Mouse (Mus musculus): Measurements from ENCODE around the gene Sumo1.
"Not testable (repeated sequence)": the region's sequence is repeated elsewhere in the genome, so short reads cannot be mapped to it uniquely, and the experiment has no call there.

Sumo1 gene

DNA sequence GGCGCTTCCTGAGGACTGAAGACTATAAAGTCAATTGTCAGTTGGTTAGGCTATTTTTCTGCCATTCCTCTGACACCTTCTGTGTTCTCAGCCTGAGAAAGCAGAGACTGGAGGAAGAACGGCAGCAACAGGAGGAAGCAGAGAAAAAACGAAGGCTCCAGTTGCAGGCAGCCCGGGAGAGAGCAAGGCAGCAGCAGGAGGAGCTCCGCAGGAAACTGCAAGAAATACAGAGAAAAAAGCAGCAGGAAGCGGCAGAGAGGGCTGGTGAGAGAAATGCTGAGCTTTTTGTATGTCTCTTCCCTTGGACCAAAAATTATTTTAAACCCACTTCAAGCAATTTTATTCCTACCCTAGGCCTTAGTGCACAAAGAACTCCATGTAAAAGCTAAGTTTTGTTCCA lies 37.6 kb downstream of the Sumo1 start:
- peak; percentile 16 to 19 for DNase-seq

DNA sequence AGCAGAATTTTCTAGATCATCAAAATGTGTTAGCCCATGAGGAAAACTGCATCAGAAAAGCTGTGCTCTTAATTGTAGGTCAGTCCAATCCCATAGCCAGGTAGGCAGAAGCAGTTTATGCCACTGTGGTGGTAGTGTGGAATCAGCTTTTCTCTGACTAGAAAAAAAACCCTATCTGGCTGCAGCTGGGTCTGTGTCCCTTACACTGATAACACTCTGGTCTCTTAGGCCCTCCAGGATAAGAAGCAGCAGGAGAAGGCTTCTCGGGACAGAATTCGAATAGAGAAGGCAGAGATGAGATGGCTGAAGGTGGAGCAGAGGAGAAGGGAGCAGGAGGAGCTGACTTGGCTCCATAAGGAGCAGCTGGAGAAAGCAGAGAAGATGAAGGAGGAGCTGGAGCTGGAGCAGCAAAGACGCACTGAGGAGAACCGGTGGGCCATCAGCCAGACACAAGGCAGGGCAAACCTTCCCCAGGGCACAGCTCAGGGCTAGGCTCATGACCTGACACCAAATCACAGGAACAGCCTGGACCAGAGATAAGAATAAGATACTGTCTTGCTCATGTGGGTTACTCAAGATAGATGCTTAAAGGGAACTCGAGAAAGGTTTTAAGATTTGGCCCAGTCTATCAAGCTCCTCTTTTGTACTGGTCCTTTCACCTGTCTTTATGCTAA lies 38.5 kb downstream of the Sumo1 start:
- DNase-seq, result no peak

DNA sequence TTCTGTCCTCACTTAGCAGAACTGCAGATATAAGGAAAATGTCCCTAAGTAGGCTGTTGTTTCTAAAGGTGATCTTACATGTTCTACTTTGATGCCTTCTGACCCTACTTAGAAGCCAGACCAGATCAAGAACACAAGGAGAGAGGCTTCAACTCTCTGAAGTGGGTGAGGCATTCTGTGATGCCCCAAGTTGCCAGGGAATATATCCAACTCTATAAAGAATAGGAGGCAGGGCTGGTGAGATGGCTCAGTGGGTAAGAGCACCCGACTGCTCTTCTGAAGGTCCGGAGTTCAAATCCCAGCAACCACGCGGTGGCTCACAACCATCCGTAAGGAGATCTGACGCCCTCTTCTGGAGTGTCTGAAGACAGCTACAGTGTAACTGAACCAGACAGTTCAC lies 40.3 kb downstream of the Sumo1 start:
- DNase-seq, result not testable (repeated sequence)

DNA sequence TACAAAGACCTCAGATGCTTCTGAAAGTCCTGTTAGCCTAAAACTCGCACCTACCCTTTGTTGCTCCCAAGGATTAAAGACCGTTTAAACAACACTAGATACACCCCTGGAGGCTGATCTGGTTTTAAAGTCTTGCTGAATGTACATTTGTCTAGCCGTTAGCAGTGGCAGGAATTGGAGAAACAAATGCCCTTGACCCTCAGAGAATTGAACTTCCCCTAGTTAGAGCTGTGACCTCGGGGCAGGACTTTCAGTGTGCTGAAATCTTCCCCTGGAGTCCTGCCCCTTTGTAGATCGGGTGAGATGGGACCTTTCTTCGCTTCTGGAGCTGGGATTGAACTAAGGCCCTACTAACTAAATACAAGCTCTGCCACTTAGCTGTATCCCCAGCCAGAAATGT lies 41.4 kb downstream of the Sumo1 start:
- DNase-seq, result no peak

DNA sequence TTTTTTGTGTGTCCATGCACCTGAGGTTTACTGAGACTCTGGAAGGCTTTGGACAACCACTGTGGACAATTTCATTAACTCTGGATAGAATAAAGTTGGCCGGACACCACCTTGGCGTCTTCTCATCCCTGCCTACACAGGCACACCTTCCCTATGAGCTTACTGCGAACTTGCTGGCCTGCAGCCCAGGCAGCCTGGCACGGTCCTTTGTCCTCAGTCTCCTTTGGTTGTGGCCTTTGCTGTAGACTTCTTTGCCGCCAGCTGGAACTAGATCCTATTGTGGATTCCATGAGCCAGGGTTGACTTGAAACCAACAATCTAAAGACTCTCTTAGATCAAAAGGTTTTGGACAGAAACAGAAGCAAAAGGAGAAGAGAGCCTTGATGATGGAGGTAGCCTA lies 45.2 kb downstream of the Sumo1 start:
- DNase-seq, result no peak

DNA sequence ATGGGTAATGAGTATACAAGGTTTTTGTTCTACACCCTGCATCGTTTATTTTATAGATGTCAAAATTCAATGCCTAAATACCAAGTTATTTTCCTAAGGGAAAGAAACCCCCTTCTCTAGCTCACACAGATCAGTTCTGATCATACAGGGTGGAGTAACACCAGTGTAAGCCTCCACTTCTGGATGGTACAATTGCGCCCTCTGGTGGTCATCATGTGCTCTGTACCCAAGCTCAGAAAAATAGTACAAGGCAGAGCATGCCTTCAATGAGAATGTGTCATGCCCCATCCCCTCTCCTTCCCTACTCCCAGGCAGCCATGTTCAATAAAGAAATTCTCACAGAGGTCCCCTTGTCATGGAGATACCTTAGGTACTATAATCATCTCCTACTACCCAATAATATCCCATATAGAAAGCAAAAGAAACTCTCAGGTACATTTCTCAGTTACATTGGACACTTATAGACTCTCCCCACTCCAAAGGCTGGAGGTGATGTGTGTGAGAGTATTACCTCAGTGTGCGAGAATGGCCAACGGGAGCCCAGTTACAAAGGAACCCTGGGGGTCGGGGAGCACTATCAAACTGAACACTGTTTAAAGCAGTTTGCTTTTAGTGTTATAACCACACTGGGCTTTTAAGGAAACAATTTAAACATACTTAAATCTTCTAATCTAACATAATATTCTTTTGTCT lies 47.2 kb downstream of the Sumo1 start:
- peak; percentile 81 to 82 for DNase-seq

DNA sequence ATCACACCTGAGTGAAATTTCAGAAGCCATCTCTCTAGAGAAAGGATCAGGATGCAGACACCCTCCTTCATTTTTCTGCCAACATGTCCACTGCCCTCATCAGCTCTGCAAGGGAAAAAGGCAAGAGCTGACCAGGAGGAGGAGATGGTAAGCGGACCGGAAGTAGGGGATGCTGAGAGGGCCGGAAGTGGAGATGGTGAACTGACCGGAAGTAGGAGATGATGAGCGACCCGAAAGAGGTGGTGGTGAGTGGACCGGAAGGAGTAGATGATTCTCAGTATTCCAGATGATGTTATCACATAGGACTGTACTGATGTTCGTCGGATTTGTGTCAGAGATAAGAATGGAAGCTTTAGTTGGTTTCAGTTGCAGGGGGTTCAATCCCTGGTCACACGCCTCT lies 51.4 kb downstream of the Sumo1 start:
- no peak for DNase-seq

DNA sequence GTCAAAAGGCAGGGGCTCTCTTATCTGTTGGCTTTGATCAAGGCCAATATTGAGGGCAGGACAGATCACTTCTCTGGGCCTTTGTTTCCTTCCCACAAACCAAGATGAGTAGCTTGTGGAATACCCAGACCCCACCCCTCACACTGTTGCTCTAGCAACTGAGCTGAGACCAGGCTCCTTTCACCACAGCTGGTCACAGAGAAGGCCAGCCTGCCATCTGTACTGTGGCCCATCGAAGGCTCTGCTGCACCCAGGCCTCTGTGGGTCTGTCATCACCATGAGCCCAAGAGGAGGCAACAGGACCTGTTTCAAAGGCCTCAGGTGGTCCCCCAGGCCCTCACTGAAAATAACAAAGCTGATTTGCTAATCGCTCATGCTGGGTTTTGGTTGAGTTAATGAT lies 55.6 kb downstream of the Sumo1 start:
- no peak for DNase-seq

DNA sequence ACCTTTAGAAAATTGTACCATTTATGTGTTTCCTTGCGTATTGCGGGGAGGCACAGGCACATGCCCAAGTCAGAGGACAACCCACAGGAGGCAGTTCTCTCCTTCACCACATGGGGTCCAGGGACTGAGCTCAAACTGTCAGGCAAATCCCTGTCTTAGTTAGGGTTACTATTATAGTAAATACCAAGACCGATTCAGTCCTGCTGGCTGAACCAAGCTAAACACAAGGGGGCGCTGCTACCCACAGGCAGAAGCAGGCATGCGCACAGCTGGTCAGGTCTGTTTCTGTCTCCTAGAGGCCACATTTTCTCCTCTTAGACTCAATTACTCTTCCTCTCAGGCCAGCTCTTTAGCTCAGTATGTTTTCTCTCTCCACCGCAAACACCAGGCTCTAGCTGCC lies 56.8 kb downstream of the Sumo1 start:
- DNase-seq, result peak; percentile 85 to 88

DNA sequence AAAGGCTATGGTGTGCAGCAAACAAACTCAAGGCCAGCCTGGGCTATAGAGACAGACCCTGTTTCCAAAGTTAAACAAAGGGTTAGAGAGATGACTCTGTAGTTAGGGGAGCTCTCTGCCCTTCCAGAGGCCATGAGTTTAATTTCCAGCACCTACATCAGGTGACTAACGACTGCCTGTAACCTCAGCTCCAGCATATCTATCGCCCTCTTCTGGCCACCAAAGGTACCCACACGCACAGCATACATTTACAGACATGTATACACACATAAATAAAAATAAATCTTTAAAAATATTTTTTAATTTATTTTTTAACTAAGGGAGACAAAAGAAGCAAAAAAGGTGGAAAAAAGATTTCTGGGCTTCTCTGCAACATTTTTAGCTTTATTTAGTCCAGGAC lies 59.7 kb downstream of the Sumo1 start:
- no peak for DNase-seq

DNA sequence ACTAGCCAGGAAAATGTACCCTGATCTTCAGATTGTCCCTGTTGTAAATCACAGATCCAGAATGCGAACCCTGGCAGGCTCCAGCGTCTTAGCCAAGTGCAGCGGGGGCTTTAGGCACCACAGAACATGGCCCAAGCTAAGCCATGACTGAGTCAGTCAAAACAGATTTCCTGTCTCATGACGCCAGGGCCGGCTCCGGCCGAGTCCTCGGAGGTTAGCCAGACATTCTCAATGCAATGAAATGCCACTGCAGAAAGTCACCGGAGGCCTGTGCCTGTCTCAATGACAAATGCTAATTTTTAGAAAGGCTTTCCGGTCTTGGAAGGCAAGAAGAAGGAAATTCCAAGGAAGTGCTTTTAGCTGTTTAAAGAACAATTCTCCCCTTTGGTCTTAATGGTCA lies 60.7 kb downstream of the Sumo1 start:
- DNase-seq, result peak; percentile 70 to 80

DNA sequence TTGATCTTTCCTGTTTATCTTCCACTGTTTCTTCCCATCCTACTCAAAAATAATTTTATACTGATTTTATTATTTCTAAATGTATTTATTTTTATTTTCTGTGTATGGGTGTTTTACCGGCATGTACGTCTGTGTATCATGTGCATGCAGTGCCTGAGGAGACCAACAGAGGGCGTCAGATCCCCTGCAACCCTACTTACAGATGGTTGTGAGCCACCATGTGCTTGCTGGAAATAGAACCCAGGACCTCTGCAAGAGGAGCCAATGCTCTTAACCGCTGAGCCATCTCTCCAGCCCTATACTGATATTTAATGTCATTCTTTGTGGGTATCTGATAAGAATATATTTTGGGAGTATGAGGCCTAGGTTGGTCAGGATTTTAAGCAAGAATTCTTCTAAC lies 61.2 kb downstream of the Sumo1 start:
- peak; percentile 31 to 48 for DNase-seq

DNA sequence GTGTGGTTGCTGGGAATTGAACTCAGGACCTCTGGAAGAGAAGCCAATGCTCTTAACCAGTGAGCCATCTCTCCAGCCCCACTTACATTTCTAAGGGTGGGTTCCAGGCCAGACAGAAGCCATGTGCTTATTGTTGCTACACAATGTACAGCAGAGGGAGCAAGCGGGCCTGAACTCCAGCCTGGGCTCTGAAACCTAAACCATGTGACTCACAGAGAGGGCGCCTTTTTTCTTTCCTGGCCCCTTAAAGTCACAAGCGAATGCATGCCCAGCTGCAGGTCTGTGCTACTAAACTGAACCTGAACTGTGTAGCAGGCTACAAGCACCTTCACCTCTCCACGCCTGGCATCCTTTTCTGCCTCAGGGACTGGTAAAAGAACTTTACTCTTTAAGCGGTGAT lies 61.7 kb downstream of the Sumo1 start:
- DNase-seq, result peak; percentile 14 to 28

DNA sequence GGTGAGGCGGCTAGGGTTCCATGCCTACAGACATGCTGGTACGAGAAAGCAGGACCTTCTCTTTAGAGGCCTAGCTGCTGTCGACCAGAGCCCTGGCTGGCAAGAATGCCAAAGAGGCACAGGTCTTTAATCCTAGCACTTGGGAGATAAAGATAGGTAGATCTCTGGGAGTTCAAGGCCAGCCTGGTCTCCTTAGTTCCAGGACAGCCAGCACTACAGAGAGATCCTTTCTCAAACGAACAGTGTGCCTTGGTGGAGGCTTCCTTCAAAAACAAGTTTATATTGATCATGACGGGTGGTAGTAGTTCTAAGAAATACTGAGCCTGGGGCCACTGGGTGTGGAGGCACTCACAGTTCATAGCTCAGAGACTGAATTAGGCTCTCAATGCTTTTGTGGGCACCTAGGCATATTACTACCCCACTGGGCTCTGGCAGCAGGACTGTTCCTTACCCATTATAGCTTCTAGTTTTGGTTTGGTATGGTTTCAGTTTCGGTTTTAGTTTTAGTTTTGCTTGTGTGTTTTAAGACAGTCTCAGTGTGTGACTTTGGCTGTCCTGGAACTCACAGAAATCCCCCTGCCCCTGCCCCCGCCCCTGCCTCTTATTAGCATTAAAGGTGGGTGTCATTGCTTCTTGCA lies 62.4 kb downstream of the Sumo1 start:
- no peak for DNase-seq

DNA sequence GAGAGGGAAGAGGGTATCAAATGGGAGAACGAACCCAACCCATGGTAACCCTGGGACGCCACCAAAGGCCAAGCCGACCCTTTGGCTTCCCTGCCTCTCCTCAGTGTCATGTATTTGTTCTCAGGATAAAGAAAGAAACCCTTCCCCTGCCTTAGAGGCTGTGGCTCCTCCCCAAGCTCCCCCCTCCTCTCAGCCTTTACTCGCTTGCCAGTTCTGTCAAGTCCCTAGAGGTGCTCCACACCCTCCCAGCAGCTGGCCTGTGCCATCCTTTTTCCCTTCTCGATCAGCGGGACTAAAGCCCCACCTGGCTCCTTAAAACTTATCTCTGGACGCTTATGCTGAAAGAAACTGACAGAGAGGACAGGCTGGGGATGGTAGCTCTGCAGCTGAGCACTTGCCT lies 63.6 kb downstream of the Sumo1 start:
- no peak for DNase-seq

DNA sequence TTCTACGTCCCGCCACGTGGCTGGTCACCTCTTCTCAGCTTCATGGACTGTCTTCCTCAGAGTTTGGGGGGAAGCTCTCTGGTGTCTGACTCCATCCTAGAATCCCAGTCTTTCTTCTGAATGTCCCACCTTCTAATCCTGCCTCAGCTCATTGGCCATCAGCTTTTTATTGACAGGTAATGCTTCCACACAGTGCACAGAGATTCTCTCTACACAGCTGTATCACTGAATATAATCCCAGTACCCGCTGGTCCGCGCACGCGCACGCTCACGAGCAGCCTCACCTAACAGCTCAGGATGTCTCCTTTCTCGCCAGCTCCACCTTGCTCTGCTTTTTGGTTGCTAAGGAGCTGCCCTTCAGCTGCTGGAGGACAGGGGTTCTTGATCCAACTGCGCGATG lies 64.2 kb downstream of the Sumo1 start:
- no peak for DNase-seq

DNA sequence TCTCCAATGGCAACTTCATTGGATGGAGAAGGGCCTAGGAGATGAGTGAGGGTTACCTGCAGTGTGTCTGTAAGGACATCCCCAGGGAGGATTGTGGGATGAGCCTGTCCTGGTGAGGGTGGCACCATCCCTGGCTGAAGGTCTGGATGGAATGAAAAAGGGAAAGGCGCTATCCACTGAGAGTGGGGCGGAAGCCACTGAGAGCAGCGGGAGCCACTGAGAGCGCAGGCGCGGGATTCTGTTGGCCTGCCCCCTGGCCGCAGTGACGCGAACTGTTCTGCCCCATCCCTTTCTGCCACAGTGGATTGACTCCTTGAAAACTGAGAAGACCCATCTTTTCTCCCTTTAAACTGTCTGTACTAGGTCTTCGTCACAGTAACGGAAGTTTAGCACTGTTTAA lies 66.7 kb downstream of the Sumo1 start:
- peak; percentile 50 to 60 for DNase-seq

DNA sequence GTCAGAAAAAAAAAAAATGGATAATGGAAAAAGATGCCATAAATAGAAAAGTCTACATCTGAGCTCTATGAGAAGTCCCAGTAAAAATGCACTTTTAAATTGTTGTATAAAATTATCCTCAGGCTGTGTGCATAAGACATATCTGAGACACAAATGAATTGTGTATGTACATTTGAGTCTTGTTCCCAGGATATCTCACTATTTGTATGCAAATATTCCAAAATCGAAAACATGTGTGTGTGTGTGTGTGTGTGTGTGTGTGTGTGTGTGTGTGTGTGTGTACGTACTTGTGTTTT lies 67.3 kb downstream of the Sumo1 start:
- no peak for DNase-seq

DNA sequence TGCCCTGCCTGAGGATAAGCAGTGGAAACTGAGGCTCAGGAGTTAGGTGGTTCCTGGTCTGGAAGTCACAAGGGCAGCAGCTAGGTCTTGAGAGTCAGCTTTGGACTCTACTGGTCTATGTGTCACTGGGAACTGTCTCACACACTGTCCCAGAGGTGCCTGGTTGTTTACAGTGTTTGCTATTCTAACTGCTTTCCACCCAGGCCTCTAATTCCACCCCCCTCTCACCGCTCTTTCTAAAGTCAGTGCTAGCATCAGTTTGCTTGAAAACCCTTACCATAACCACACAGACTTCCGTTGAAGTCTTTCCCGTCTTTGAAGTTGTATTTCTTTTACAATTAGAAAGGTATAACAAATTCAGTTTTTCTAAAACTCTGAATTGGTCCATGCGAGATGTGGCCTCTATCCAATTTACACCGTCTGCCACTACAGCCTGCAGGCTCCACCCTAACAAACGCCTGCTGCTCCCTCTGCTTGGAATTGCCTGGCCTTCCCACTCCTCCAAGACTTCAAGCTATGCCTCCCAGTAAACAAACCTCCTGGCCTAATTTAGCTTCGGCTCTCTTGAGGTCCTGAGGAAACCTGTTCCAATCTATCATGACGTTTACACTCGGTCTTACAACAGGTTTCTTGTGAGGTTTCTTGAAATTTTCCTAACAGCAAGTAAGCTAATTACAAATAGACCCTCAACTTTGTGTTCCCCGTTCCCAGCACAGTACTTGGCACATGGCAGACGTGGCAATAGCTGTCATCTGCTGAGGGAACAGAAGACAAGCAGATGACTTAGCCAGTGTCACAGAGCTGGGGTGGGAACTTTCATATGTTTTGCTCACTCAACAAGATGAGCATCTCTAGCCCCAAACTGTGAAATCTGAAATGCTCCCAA lies 67.9 kb downstream of the Sumo1 start:
- no peak for DNase-seq

DNA sequence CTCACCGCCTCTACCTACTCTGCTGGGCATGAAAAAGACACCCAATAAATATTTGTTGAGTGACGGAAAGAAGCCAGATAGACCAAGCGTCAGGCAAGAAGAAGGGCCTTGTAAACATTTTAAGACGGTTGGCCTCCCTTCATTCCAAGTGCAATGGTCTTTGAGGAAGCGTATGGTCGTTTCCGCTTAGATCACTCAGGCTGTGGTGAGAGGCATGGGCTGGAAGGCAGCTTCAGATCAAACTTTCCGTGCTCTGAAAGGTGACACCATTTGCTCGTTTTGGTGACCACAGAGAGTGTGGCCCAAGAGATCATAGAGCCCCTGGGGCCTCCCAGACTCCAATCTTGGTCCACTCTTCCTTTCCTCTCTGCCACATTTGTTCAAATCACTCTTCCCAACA lies 75.0 kb downstream of the Sumo1 start:
- no peak for DNase-seq

DNA sequence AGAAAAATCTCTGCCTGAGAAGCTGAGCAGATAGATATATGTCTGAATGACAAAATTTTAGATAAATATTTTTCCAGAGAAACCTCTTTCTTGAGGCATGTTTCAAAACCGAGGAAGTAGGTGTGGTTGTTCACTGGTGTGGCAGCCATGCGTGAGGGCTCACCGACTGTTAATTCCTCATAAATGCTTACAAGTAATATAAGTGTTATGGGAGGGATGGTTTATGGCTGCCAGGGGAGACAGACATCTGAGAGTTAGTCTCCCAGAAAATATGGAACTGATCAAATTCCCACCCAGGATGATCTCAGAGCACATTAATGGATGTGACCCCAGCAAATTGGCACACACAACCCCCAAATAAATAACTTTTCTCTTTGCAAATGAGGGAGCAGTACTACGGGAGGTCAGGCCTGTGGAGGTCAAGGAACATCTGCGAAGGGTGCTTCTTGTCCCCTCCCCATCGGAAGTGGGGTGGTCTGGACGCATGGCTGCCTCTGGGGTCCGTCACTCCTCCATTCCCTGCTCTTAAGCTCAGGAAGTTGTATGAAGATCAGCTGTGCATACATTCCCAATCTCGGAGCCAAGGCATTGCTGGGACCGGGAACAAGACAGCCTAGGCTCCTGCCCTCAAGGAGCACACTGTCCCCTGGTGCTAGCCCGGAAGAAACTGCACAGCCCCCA lies 75.9 kb downstream of the Sumo1 start:
- peak; percentile 70 to 79 for DNase-seq

DNA sequence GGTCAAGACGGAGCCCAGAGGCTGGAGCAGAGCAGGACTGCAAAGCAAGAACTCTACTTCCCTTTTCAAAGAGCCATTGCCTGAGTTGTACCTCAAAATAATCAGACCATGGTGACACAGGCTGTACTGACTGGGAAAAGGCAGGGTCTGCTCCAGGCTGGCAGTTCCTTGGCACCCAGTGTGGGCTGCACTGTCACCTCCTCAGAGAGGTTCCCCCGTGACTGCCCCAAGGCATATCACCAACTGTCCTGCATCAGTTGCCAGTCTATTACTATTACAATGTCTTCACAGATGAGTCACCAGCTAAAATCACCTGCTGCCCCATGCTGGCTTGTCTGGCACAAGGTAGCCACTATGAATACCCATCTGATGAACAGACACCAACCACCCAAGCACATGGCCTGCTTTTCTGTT lies 77.0 kb downstream of the Sumo1 start:
- DNase-seq, result no peak

DNA sequence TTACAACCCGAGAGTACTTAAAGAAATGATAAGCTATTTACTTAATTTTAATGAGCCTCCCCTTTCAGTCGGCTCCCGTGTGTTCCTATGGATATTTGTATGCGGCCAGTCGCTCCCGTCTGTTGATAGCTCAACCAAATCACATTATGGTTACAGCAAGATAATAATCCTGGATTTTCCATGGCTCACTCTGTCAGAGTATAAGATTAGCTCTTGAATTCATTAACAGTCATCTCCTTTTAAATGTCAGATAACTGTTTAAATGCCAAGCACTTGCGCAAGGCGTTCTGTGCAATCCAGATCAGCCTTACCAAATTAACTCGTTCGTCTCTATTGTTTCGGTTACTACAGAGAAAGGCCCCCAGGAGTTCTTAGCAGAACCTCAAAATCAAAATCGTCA lies 77.8 kb downstream of the Sumo1 start:
- DNase-seq, result no peak

Data from kidney, postnatal 4 days (tissue).